Mouse (Mus musculus): ENCODE data around the gene Tmod2. TPM values are rescaled to one million over a fixed set of nuclear protein-coding genes. Genes with fewer than 3 reads are reported as not detected.
"Not testable (repeated sequence)": the region's sequence is repeated elsewhere in the genome, so short reads cannot be mapped to it uniquely, and the experiment has no call there.

Gene Tmod2
- total RNA-seq, 2 experiments from 2014 or later = 453 to 459 TPM

- DNase-seq = no peak
- intact Hi-C loops (cut with DNase I) = no loop called here
Observed at GRCm38 (mm10) chr9:75558360-75558759, 52.8 kb downstream of the Tmod2 start.

GRCm38 (mm10) chr9:75553719-75554118 lies 57.4 kb downstream of the Tmod2 start:
- no peak for DNase-seq
- intact Hi-C loops (cut with DNase I) = no loop called here

- DNase-seq = peak; percentile 8
- intact Hi-C loops (cut with DNase I) = no loop called here
Observed at GRCm38 (mm10) chr9:75551342-75551741, 59.8 kb downstream of the Tmod2 start.

- intact Hi-C loops (cut with DNase I) = no loop called here
- DNase-seq = no peak
Observed at GRCm38 (mm10) chr9:75549010-75549409, 62.1 kb downstream of the Tmod2 start.

- intact Hi-C loops (cut with DNase I) = no loop called here
- DNase-seq = no peak
Observed at GRCm38 (mm10) chr9:75546885-75547553, 64.1 kb downstream of the Tmod2 start.

GRCm38 (mm10) chr9:75545514-75545913 lies 65.6 kb downstream of the Tmod2 start:
- intact Hi-C loops (cut with DNase I) = no loop called here
- no peak for DNase-seq

GRCm38 (mm10) chr9:75541497-75541896 lies 69.6 kb downstream of the Tmod2 start:
- intact Hi-C loops (cut with DNase I) = no loop called here
- DNase-seq = no peak

GRCm38 (mm10) chr9:75536422-75536821 lies 74.7 kb downstream of the Tmod2 start:
- DNase-seq = no peak
- intact Hi-C loops (cut with DNase I) = no loop called here

GRCm38 (mm10) chr9:75534431-75534962 lies 76.6 kb downstream of the Tmod2 start:
- intact Hi-C loops (cut with DNase I) = no loop called here
- DNase-seq = no peak

- intact Hi-C loops (cut with DNase I) = not testable (repeated sequence)
Observed at GRCm38 (mm10) chr9:75532989-75533388, 78.1 kb downstream of the Tmod2 start.

GRCm38 (mm10) chr9:75532461-75532860 lies 78.7 kb downstream of the Tmod2 start:
- intact Hi-C loops (cut with DNase I) = no loop called here
- DNase-seq = no peak

More at GRCm38 (mm10) chr9:75532989-75533388, 78.1 kb downstream of the Tmod2 start:
- not testable (repeated sequence) for DNase-seq

- intact Hi-C loops (cut with DNase I) = no loop called here
- no peak for DNase-seq
Observed at GRCm38 (mm10) chr9:75529358-75529757, 81.8 kb downstream of the Tmod2 start.

GRCm38 (mm10) chr9:75528096-75528495 lies 83.0 kb downstream of the Tmod2 start:
- intact Hi-C loops (cut with DNase I) = no loop called here
- DNase-seq = no peak

GRCm38 (mm10) chr9:75527368-75528059 lies 83.6 kb downstream of the Tmod2 start:
- DNase-seq = no peak
- intact Hi-C loops (cut with DNase I) = no loop called here

GRCm38 (mm10) chr9:75523646-75524045 lies 87.5 kb downstream of the Tmod2 start:
- DNase-seq = no peak

GRCm38 (mm10) chr9:75522217-75522616 lies 88.9 kb downstream of the Tmod2 start:
- DNase-seq = no peak
- intact Hi-C loops (cut with DNase I) = no loop called here

More at GRCm38 (mm10) chr9:75523646-75524045, 87.5 kb downstream of the Tmod2 start:
- intact Hi-C loops (cut with DNase I) = no loop called here

GRCm38 (mm10) chr9:75521788-75522187 lies 89.3 kb downstream of the Tmod2 start:
- DNase-seq = peak; percentile 55
- intact Hi-C loops (cut with DNase I) = loop anchor here (2.0 kb wide), 1 partner anchor 61 kb away; no protein-coding TSS in a partner anchor

- DNase-seq = no peak
- intact Hi-C loops (cut with DNase I) = loop anchor here (2.0 kb wide), 1 partner anchor 62 kb away; no protein-coding TSS in a partner anchor
Observed at GRCm38 (mm10) chr9:75520940-75521339, 90.2 kb downstream of the Tmod2 start.

- intact Hi-C loops (cut with DNase I) = no loop called here
- no peak for DNase-seq
Observed at GRCm38 (mm10) chr9:75517751-75518150, 93.4 kb downstream of the Tmod2 start.

Data from left cerebral cortex, postnatal 4 days (tissue).